Mouse (Mus musculus) midbrain, embryonic 16.5 days (tissue): ENCODE data around the gene Aqp7. TPM values are rescaled to one million over a fixed set of nuclear protein-coding genes. Genes with fewer than 3 reads are reported as not detected.

ENCODE experiments used
- ATAC-seq: fragments of 200-750 bp; cut with Nextera tagmentation; 2 replicates; pipeline ENCODE4 v1.8.0; 2017; ENCODE audit warnings: moderate TSS enrichment
- H3K27ac ChIP-seq: fragments of 300-500 bp; sonication (generic); 2 replicates; pipeline ENCODE4 v1.5.1; 2014; ENCODE audit warnings: mild to moderate bottlenecking, low read length, mixed read lengths
- H3K27me3 ChIP-seq: fragments of 300-500 bp; sonication (generic); 2 replicates; pipeline ENCODE4 v1.6.1; 2014; ENCODE audit warnings: low read depth, low read length, mixed read lengths; ENCODE audit not compliant: control insufficient read depth, insufficient read depth
- H3K36me3 ChIP-seq: fragments of 300-500 bp; sonication (generic); 2 replicates; pipeline ENCODE4 v1.6.1; 2014; ENCODE audit warnings: mild to moderate bottlenecking, low read length, moderate library complexity, mixed read lengths; ENCODE audit not compliant: control insufficient read depth, insufficient read depth
- H3K4me1 ChIP-seq: fragments of 300-500 bp; sonication (generic); 2 replicates; pipeline ENCODE4 v1.6.1; 2014; ENCODE audit warnings: mild to moderate bottlenecking, low read length, mixed read lengths; ENCODE audit not compliant: control insufficient read depth, insufficient read depth
- H3K4me2 ChIP-seq: fragments of 300-500 bp; sonication (generic); 2 replicates; pipeline ENCODE4 v1.6.1; 2014; ENCODE audit warnings: mild to moderate bottlenecking, low read length, mixed read lengths
- H3K4me3 ChIP-seq: fragments of 300-500 bp; sonication (generic); 2 replicates; pipeline ENCODE4 v1.5.1; 2014; ENCODE audit warnings: low read depth, mild to moderate bottlenecking, low read length, moderate library complexity, mixed read lengths
- H3K9ac ChIP-seq: fragments of 300-500 bp; sonication (generic); 2 replicates; pipeline ENCODE4 v1.6.1; 2014; ENCODE audit warnings: low read depth, low read length, mixed read lengths
- H3K9me3 ChIP-seq: fragments of 300-500 bp; sonication (generic); replicated peaks from 2 replicates; pipeline ENCODE4 v1.6.1; 2014; ENCODE audit warnings: mild to moderate bottlenecking, low read length, mixed read lengths; ENCODE audit not compliant: control insufficient read depth, poor library complexity, severe bottlenecking
- WGBS: fragments of 180-500 bp; shearing (Covaris S2); extraction: QIAGEN DNeasy Blood & Tissue Kit; methylation state at CpG from one replicate; pipeline ENCODE4 v1.1.7; 2014; 5-methylcytosine and 5-hydroxymethylcytosine counted together
- polyA plus RNA-seq: library from polyadenylated mRNA; unstranded; fragments of >200 nt; fragmentation: Nextera tagmentation; extraction: Ambion mirVana; gene quantifications from 2 replicates; pipeline ENCODE4 v1.2.1, GENCODE M21; 2015

Aqp7 gene
- polyA plus RNA-seq, 1 experiment from 2014 or later, result not detected

DNA sequence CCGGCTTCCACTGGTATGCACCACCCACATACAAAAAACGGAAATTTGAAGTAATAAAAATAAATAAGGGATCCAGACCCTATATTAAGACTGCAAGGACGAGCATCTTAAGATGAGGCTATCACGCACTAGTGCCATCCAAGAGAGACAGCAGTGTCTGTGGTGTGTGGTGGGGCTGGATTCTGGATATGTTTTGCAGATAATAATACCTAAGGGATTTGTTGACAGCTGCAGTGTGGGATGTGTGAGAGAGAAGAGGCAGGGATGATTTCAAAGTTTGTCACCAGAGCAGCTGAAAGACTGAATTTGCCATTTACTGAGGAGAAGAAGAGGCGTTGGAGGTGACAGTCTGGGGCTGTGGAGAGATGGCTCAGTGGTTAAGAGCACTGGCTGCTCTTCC is 18.6 kb downstream of the Aqp7 start:
- Histone ChIP-seq H3K4me1 (no peaks in the 10 kb centered on the region), H3K4me3 (no peak overlapping the region), H3K27me3 (no peaks in the 10 kb centered on the region), H3K4me2 (no peak overlapping the region), H3K9me3 (no peaks in the 10 kb centered on the region), H3K36me3 (peaks cover 5% of the 10 kb centered on the region; the same call in 1 of the 2 replicates), H3K9ac (no peak overlapping the region), H3K27ac (no peak overlapping the region)
- ATAC-seq, result no peak
- WGBS, result 93% methylated on average over 5 of the region's 5 CpGs

- Histone ChIP-seq H3K9me3 (no peaks in the 10 kb centered on the region), H3K4me3 (no peak overlapping the region), H3K4me1 (no peaks in the 10 kb centered on the region), H3K9ac (no peak overlapping the region), H3K27ac (no peak overlapping the region), H3K4me2 (no peak overlapping the region), H3K27me3 (no peaks in the 10 kb centered on the region), H3K36me3 (peaks cover 6% of the 10 kb centered on the region)
- ATAC-seq, result no peak
- 90% methylated on average over 4 of the region's 4 CpGs for WGBS
These were observed 19.7 kb downstream of the Aqp7 start for GRCm38 (mm10) chr4:41028272-41028671.

DNA sequence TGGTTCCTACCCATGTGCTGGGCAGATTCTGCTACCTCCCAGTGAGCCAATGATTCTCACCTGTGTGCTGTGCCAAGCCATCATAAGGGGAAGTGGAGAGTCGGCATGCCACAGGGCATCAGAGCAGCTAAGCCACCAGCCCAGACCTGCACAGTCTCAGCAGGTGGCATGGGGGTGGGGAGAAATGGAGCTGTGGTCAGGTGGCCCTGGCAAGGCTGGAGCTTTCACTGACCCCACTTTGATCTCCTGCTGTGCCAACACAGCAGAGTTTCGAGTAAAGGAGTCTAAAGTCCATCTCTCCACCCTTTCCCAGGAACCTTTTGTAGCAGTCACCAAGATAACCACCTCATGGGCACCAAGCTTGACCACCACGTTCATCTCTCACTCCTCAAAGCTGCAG is 20.1 kb downstream of the Aqp7 start:
- Histone ChIP-seq H3K4me2 (no peak overlapping the region), H3K27me3 (no peaks in the 10 kb centered on the region), H3K9me3 (no peaks in the 10 kb centered on the region), H3K27ac (no peak overlapping the region), H3K9ac (no peak overlapping the region), H3K36me3 (peaks cover 9% of the 10 kb centered on the region), H3K4me1 (no peaks in the 10 kb centered on the region), H3K4me3 (no peak overlapping the region)
- ATAC-seq, result no peak
- 95% methylated on average over 3 of the region's 3 CpGs for WGBS

DNA sequence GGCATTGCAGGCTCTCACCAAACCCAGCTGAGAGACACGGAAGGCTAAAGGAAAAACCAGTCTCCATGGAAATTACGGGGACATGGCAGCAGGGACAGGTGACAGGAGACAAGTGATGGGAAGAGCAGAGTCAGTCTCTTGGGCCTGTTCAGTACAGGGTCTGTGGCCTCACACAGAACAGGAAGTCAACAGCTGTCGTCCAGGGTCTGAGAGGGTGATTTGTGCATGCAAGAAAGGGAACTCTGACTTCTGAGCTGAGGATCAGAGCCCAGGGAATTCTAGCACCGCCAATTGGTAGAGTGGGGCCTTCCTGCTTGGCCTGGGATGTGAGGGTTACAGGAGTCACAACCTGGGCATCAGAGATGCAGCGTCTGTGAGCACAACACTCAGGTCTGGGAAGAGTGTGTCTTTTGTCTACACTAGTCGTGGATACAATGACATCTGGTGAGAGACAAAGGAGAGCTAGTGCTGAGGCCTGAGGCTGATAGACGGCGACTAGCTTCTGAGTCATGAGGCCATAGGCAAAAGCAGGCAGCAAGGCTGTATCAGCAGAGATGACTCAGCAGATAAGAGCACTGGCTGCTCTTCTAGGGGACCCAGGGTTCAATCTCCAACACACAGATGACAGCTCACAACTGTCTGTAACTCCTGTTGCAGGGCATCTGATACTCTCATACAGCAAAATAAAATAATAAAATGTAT is 21.7 kb downstream of the Aqp7 start:
- no peak overlapping the region for H3K27ac ChIP-seq
- H3K4me1 ChIP-seq, result no peaks in the 10 kb centered on the region
- H3K9me3 ChIP-seq, result no peaks in the 10 kb centered on the region
- ATAC-seq, result no peak
- H3K27me3 ChIP-seq, result no peaks in the 10 kb centered on the region
- no peak overlapping the region for H3K9ac ChIP-seq
- peaks cover 12% of the 10 kb centered on the region for H3K36me3 ChIP-seq
- 63% methylated on average over 8 of the region's 8 CpGs for WGBS
- H3K4me2 ChIP-seq, result no peak overlapping the region
- H3K4me3 ChIP-seq, result no peak overlapping the region

DNA sequence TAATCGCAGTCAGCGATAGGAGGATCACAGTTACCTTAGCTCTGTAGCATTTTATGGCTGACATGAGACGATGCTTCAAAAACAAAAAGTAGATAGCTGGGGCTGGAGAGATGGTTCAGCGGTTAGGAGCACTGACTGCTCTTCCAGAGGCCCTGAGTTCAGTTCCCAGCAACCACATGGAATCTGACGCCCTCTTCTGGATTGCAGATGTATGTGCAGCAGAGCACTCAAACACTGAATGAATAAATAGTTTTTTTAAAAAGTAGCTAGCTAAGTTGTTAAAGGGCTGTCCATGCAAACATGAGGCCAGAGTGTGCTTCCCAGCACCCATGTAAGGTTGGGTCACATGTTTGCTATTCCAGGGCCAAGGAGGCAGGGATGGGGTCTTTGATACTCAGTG is 26.8 kb downstream of the Aqp7 start:
- no peak overlapping the region for H3K27ac ChIP-seq
- 92% methylated on average over 5 of the region's 5 CpGs for WGBS
- no peaks in the 10 kb centered on the region for H3K4me1 ChIP-seq
- peaks cover 16% of the 10 kb centered on the region for H3K36me3 ChIP-seq
- no peak overlapping the region for H3K4me3 ChIP-seq
- no peak overlapping the region for H3K4me2 ChIP-seq
- no peaks in the 10 kb centered on the region for H3K27me3 ChIP-seq
- ATAC-seq, result no peak
- H3K9ac ChIP-seq, result no peak overlapping the region
- no peaks in the 10 kb centered on the region for H3K9me3 ChIP-seq

DNA sequence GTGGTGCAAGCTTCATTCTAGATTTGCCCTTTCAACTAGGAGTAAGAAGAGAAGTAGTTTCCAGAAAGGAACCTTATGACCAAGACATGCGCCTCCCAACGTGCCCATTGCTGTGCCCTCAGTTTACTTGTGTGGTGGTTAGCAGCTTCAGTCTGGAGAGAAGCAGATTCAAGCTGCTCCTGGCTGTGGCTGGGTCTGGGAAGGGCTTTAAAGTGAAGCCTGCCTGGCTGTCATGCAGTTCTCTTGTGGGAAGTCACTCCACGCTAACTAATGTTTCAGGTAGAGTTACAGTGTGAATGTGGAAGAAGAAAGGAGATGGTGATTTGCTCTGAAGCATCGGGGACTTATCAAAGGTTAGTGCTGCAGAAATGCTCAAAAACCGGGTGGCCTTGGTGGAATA is 32.1 kb downstream of the Aqp7 start:
- Histone ChIP-seq H3K27ac (no peak overlapping the region), H3K4me1 (no peaks in the 10 kb centered on the region), H3K27me3 (no peaks in the 10 kb centered on the region), H3K9ac (no peak overlapping the region), H3K4me3 (no peak overlapping the region), H3K9me3 (no peaks in the 10 kb centered on the region), H3K36me3 (peaks cover 29% of the 10 kb centered on the region), H3K4me2 (no peak overlapping the region)
- no peak for ATAC-seq
- 96% methylated on average over 5 of the region's 5 CpGs for WGBS

GRCm38 (mm10) chr4:41013351-41013750 is 34.6 kb downstream of the Aqp7 start:
- Histone ChIP-seq H3K36me3 (peaks cover 39% of the 10 kb centered on the region), H3K4me1 (no peaks in the 10 kb centered on the region), H3K9ac (no peak overlapping the region), H3K27me3 (no peaks in the 10 kb centered on the region), H3K9me3 (no peaks in the 10 kb centered on the region), H3K4me3 (no peak overlapping the region), H3K27ac (no peak overlapping the region), H3K4me2 (no peak overlapping the region)
- 86% methylated on average over 3 of the region's 3 CpGs for WGBS
- ATAC-seq, result no peak

DNA sequence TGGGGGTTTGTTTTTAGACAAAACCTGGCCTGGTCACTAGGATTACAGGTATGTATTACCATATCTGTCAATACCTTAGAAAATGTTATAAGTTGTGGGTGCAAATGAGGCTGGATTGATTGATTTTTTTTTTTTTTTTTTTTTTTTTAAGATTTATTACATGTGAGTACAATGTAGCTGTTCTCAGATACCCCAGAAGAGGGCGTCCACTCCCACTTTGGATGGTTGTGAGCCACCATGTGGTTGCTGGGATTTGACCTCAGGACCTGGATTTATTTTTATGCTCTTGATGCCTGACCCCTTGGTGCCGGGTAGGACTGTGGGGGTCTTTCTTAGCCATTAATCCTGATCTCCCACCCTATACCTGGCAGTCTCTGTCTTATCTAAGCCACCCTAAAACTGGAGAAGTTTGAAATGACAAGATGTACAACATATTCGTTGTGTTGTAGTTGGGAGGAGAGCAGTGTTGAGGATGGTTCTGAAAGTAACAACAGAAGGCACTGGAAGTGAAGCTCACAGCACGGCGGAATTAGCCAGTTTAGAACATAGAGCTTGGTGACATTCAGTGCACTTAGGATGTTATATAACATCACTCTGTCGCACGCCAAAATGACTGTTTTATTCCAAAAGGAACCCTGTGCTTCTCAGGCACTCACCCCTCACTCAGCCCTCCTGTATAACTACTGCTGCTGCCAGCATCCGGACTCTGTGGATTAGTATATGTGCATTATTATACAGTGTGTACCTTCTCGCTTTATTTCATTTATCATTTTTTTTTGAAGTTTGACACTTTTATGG is 46.9 kb downstream of the Aqp7 start:
- H3K27me3 ChIP-seq, result no peaks in the 10 kb centered on the region
- H3K4me1 ChIP-seq, result no peaks in the 10 kb centered on the region
- H3K27ac ChIP-seq, result no peak overlapping the region
- ATAC-seq, result no peak
- no peak overlapping the region for H3K4me3 ChIP-seq
- H3K4me2 ChIP-seq, result no peak overlapping the region
- H3K36me3 ChIP-seq, result peaks cover 61% of the 10 kb centered on the region
- no peaks in the 10 kb centered on the region for H3K9me3 ChIP-seq
- 94% methylated on average over 9 of the region's 9 CpGs for WGBS
- no peak overlapping the region for H3K9ac ChIP-seq

DNA sequence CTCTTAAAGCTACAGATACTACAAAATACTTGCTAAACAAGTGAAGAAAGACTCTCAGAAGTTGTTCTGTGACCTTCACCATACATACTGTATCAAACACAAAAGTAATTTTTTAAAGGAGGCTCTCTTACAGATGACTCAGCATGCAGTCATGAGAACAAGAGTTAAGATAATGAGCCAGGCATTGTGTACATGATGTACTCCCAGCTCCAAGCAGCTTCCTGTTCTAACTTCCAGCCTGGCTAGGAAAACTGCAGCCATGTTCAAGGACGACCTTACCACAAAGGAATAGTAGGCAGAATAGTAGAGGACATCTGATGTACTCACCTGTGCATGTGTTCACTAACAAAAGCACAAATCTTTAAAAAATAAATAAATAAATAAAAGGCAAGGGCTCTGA is 47.7 kb downstream of the Aqp7 start:
- H3K36me3 ChIP-seq, result peaks cover 65% of the 10 kb centered on the region
- H3K4me1 ChIP-seq, result no peaks in the 10 kb centered on the region
- no peak overlapping the region for H3K27ac ChIP-seq
- no peak for ATAC-seq
- WGBS, result 87% methylated on average over 1 of the region's 1 CpGs
- no peak overlapping the region for H3K9ac ChIP-seq
- no peak overlapping the region for H3K4me3 ChIP-seq
- H3K9me3 ChIP-seq, result no peaks in the 10 kb centered on the region
- no peaks in the 10 kb centered on the region for H3K27me3 ChIP-seq
- H3K4me2 ChIP-seq, result no peak overlapping the region
